Mouse (Mus musculus) megakaryocyte, embryonic 14.5 days (primary cell): ENCODE data around the gene Zfp13.

Source experiments
- FLI1 ChIP-seq: IDR thresholded peaks from 2 replicates; pipeline ENCODE4 v1.6.1; 2012; ENCODE audit warnings: low read length, inconsistent platforms, mixed read lengths
- GATA1 ChIP-seq: IDR thresholded peaks from 3 replicates; pipeline ENCODE4 v1.6.1; 2012; ENCODE audit warnings: mixed read lengths, low read length, inconsistent platforms, borderline replicate concordance

DNA sequence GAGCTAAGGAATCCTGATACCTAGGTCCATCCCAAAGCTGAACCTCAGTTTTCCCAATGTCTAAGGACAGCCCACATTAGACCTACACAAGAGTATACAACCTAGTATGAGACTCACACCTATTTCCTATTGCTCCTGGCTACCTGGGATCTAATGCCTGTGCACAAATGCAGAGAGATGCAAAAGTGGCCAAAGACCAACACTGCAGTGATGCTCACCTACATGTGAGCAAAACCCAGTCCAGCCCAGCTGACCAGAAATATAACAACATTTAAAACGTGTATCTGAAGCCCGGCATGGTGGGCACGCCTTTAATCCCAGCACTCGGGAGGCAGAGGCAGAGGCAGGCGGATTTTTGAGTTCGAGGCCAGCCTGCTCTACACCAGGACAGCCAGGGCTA is 53.4 kb downstream of the Zfp13 start:
- TF ChIP-seq GATA1 (no peak), FLI1 (no peak)
